Mouse (Mus musculus) neutrophil, adult 65 days (primary cell): ENCODE results near the gene 0610030E20Rik. TPM values are rescaled to one million over a fixed set of nuclear protein-coding genes. Genes with fewer than 3 reads are reported as not detected.

Experiments used
- total RNA-seq: library from RNA; stranded (reverse); gene quantifications from 2 replicates; pipeline ENCODE4 v1.2.4, GENCODE M21; 2023

Gene 0610030E20Rik
- 47.6 and 59.0 TPM in 2 replicates for total RNA-seq

GRCm38 (mm10) chr6:72347166-72347941 is at the start of gene 0610030E20Rik:
Gene 0610030E20Rik, plus strand, starts transcription at chr6:72347317.

GRCm38 (mm10) chr6:72345074-72345567 is 2.0 kb upstream of the 0610030E20Rik start, which contains the start of gene Usp39:
Gene Usp39, minus strand, starts transcription at chr6:72345184.

DNA sequence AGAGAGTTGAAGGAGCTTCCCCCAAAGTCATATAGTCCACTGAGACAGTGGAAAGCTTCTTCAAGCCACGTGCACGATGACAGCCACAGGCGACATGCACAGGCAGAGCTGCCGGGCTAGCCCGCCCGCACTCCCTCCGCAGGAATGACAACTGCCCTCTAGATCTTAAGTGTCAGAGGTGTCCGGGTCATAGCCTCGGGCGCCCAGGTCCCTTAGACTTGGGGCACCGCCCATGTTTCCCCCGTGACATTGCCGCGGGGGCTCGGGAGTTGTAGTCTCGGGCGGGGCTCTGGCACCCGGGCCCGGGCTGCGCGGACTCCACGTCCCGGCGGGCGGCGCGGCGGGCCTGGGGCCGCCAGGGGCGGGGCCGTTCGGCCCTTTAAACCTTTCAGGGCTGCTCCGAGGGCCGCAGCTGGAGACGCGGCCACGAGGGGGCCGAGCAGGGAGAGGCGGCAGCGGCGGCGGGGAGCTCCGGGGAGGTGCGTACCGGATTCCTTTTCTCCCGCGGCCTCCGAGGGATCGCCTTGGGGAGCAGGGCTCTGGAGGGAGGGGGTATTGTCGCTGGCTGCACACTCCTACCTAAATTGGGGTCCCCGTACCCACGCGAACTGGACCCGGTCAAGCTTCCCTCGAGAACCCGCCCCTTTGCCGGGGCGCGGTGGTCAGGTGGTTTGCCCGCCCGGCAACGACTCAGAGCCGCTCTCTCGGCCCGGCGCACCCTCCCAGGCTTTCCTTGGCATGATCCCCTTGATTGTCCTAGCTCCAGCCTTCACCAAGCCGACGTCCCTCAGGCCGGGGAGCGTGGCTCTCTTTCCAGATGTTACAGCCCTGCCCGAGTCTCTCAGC is 8.2 kb downstream of the 0610030E20Rik start, which contains the start of gene Tmem150a:
Gene Tmem150a (plus strand): TSS at position 382 of the 846 bp plus-strand sequence.

DNA sequence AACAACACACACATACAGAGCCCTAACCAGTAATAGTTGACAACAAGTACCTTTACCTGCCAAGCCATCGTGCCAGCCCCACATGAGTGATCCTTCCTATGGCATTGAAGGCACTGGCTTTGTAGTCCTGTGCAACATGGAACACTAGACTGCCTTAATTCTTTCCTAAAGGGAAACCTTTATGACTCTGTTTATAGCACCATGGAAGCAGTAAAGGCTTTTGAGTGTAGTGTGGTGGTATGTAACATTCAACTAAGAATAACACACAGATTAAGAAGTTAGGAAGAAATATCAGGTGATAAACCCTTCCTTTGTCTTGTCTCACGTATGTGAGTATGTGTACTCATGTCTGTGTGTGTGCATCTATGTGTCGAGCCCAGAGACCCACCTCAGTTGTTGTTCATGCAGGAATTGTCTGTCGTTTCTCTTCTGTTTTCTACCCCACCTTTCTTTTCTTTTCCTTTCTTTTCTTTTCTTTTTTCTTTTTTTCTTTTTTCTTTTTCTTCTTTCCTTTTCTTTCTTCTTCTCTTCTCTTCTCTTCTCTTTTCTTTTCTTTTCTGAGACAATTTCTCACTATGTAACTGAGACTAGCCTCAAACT is 19.8 kb downstream of the 0610030E20Rik start, which contains the start of gene Rnf181:
Gene Rnf181 (minus strand): TSS at position 113 of the 600 bp plus-strand sequence.

DNA sequence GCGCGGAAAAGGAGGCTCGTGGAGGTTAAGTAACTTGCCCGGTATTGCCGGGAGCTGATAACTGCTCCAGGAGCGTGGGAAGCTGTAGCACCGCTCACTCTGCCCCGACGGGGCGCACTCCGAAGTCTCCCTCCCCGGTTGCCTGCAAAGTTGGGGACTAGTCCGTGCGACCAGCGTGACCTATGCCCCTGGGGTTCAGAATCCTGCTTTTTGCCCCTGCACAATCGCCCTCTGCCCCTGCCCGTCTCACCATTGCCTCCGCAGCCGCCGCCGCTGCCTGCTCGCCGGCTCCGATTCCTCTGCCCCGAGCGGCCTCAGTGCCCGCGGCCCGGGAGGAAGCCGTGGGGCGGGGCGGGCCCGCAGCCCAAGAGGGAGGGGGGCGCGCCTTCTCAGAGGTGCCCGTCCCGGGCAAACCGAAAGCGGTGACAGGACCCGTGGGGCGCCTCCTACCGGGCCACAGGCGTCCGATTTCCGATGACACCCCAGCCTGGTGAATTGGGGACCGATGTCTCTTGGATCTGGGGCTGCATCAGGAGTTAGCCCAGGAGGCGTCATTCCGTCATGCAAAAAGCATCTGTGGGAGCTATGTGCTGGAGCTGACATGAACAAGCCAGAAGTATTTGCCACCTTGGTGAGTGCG is 33.1 kb downstream of the 0610030E20Rik start, which contains the start of gene Vamp5:
Gene Vamp5 (minus strand): TSS at position 338 of the 640 bp plus-strand sequence.

DNA sequence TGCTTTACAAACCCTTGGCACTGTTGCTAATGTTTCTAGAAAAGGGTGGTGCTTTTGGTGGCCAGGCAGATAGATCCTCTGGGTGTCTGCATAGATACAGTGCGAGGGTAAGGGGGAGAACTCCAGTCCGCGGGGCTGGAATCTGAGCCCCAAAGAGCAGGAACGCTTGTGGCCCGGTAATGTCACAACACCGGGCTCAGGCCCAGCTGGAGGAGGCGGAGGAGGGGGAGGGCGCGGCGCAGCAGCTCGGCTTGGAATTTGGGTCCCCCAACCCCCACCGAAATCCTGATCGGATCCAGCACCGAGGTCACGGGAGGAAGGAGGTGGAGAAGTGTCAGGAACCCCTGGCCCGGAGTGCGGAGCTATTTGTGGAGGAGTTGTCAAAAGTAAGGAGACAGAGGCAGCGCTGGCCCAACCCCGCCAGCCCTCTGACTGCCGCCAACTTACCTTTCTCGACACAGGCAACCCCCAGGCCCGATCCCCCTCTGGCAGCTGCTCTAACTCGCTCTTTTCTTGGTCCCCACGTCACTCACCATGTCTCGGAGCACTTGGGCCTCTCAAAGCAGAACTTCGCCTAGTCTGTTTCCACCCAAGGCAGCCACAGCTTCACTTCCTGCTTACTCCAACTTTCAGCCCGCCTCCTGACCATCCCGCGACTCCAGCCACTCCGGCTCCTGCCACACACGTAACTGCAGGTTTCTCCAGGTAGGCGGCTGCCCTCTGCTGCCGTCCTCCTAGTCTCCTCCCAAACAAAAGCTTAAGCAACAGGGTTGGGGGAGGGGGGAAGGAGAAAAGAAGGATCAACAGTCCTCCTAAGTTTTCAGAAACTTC is 43.0 kb downstream of the 0610030E20Rik start, which contains the start of gene Vamp8:
Gene Vamp8 (minus strand): TSS at position 763 of the 831 bp plus-strand sequence.

Other genes starting within 250 kb of the 0610030E20Rik start
- gene St3gal5, start 249.7 kb upstream of the 0610030E20Rik start, total RNA-seq, result 354 and 381 TPM in 2 replicates
- 0.32 and 0.39 TPM in 2 replicates for gene Atoh8, start 111.7 kb upstream of the 0610030E20Rik start, total RNA-seq
- gene Sftpb, start 42.7 kb upstream of the 0610030E20Rik start, total RNA-seq, result 1.5 and 2.0 TPM in 2 replicates
- 43.7 and 45.6 TPM in 2 replicates for gene Usp39, start 2.1 kb upstream of the 0610030E20Rik start, total RNA-seq
- gene Tmem150a, start 8.1 kb downstream of the 0610030E20Rik start, total RNA-seq, result 1.2 and 1.5 TPM in 2 replicates
- 57.2 and 63.1 TPM in 2 replicates for gene Rnf181, start 19.6 kb downstream of the 0610030E20Rik start, total RNA-seq
- 37.2 and 50.9 TPM in 2 replicates for gene Vamp5, start 33.2 kb downstream of the 0610030E20Rik start, total RNA-seq
- gene Vamp8, start 43.4 kb downstream of the 0610030E20Rik start, total RNA-seq, result 222 and 223 TPM in 2 replicates
- 5.1 and 7.4 TPM in 2 replicates for gene Ggcx, start 67.0 kb downstream of the 0610030E20Rik start, total RNA-seq
- gene Mat2a, start 92.2 kb downstream of the 0610030E20Rik start, total RNA-seq, result 78.9 and 102 TPM in 2 replicates
- gene Sh2d6, start 174.4 kb downstream of the 0610030E20Rik start, total RNA-seq, result not detected in 2 replicates
- 272 and 314 TPM in 2 replicates for gene Capg, start 197.1 kb downstream of the 0610030E20Rik start, total RNA-seq